Mouse (Mus musculus) hindbrain, embryonic 11.5 days (tissue): ENCODE measurements at regions not wholly inside any gene's neighbourhood (a gene's known extent, or its start where the extent isn't known, plus 50 kb on each side); places are given as distances from the start of the nearest gene placed in this dataset.

ENCODE experiments used
- ATAC-seq: fragments of 200-750 bp; cut with Nextera tagmentation; 2 replicates; pipeline ENCODE4 v1.8.0; 2017; ENCODE audit warnings: mild to moderate bottlenecking, moderate TSS enrichment, moderate library complexity; ENCODE audit not compliant: low FRiP score
- DNase-seq: peaks from one replicate; pipeline ENCODE4 v3.0.0-alpha.2; 2015; ENCODE audit warnings: low spot score
- H3K27ac ChIP-seq: fragments of 300-500 bp; sonication (generic); 2 replicates; pipeline ENCODE4 v1.5.1; 2014; ENCODE audit warnings: mild to moderate bottlenecking, low read depth, low read length
- H3K27me3 ChIP-seq: fragments of 300-500 bp; sonication (generic); 2 replicates; pipeline ENCODE4 v1.6.1; 2014; ENCODE audit warnings: mild to moderate bottlenecking, low read length, moderate library complexity, mixed read lengths; ENCODE audit not compliant: control insufficient read depth, insufficient read depth
- H3K36me3 ChIP-seq: fragments of 300-500 bp; sonication (generic); 2 replicates; pipeline ENCODE4 v1.6.1; 2014; ENCODE audit warnings: mild to moderate bottlenecking, low read length, moderate library complexity, mixed read lengths; ENCODE audit not compliant: control insufficient read depth, insufficient read depth
- H3K4me1 ChIP-seq: fragments of 300-500 bp; sonication (generic); replicated peaks from 2 replicates; pipeline ENCODE4 v1.6.1; 2014; ENCODE audit warnings: low read length, mixed read lengths; ENCODE audit not compliant: control insufficient read depth, insufficient read depth
- H3K4me2 ChIP-seq: fragments of 300-500 bp; sonication (generic); replicated peaks from 2 replicates; pipeline ENCODE4 v1.6.1; 2014; ENCODE audit warnings: mild to moderate bottlenecking, low read depth, low read length
- H3K4me3 ChIP-seq: fragments of 300-500 bp; sonication (generic); 2 replicates; pipeline ENCODE4 v1.5.1; 2014; ENCODE audit warnings: low read depth, low read length
- H3K9ac ChIP-seq: fragments of 300-500 bp; sonication (generic); 2 replicates; pipeline ENCODE4 v1.6.1; 2014; ENCODE audit warnings: low read depth, low read length
- H3K9me3 ChIP-seq: fragments of 300-500 bp; sonication (generic); 2 replicates; pipeline ENCODE4 v1.6.1; 2016; ENCODE audit warnings: low read length; ENCODE audit not compliant: control insufficient read depth
- WGBS: fragments of 180-500 bp; shearing (Covaris S2); extraction: QIAGEN DNeasy Blood & Tissue Kit; methylation state at CpG from one replicate; pipeline ENCODE4 v1.1.7; 2014; 5-methylcytosine and 5-hydroxymethylcytosine counted together

GRCm38 (mm10) chr8:87209295-87209694, 263.1 kb downstream of the Cbln1 start:
- Histone ChIP-seq H3K9ac (no peak overlapping the region), H3K36me3 (no peaks in the 10 kb centered on the region), H3K27me3 (no peaks in the 10 kb centered on the region), H3K9me3 (no peaks in the 10 kb centered on the region), H3K4me2 (no peak overlapping the region), H3K4me3 (no peak overlapping the region), H3K27ac (no peak overlapping the region), H3K4me1 (no peaks in the 10 kb centered on the region)
- DNase-seq (no peak), ATAC-seq (no peak)
- 86% methylated on average over 1 of the region's 1 CpGs for WGBS

- no peak overlapping the region for H3K9ac ChIP-seq
- no peaks in the 10 kb centered on the region for H3K4me1 ChIP-seq
- no peaks in the 10 kb centered on the region for H3K27me3 ChIP-seq
- no peak overlapping the region for H3K4me3 ChIP-seq
- H3K36me3 ChIP-seq: no peaks in the 10 kb centered on the region
- no peaks in the 10 kb centered on the region for H3K9me3 ChIP-seq
- no peak for DNase-seq
- no peak overlapping the region for H3K4me2 ChIP-seq
- no peak overlapping the region for H3K27ac ChIP-seq
- no peak for ATAC-seq
Observed at GRCm38 (mm10) chr8:87208036-87208435, 264.4 kb downstream of the Cbln1 start.

- DNase-seq (no peak), ATAC-seq (no peak)
- H3K36me3 ChIP-seq: no peaks in the 10 kb centered on the region
- H3K27ac ChIP-seq: no peak overlapping the region
- no peaks in the 10 kb centered on the region for H3K9me3 ChIP-seq
- 89% methylated on average over 7 of the region's 7 CpGs for WGBS
- no peaks in the 10 kb centered on the region for H3K27me3 ChIP-seq
- no peaks in the 10 kb centered on the region; the same call in 1 of the 2 replicates for H3K4me1 ChIP-seq
- H3K4me2 ChIP-seq: no peak overlapping the region
- H3K4me3 ChIP-seq: no peak overlapping the region
- no peak overlapping the region for H3K9ac ChIP-seq
Observed at GRCm38 (mm10) chr8:87202639-87203160, 269.7 kb downstream of the Cbln1 start.

GRCm38 (mm10) chr8:87199461-87200131, 272.8 kb downstream of the Cbln1 start:
- H3K4me1 ChIP-seq: no peaks in the 10 kb centered on the region; the same call in 1 of the 2 replicates
- WGBS: 1% methylated on average over 8 of the region's 8 CpGs
- no peaks in the 10 kb centered on the region for H3K27me3 ChIP-seq
- H3K4me2 ChIP-seq: no peak overlapping the region; the same call in 1 of the 2 replicates
- no peaks in the 10 kb centered on the region for H3K9me3 ChIP-seq
- H3K9ac ChIP-seq: no peak overlapping the region
- H3K27ac ChIP-seq: peak overlapping the region; percentile 53
- peak; percentile 74 for ATAC-seq
- peak; percentile 55 for DNase-seq
- H3K36me3 ChIP-seq: no peaks in the 10 kb centered on the region
- H3K4me3 ChIP-seq: no peak overlapping the region

GRCm38 (mm10) chr8:87197867-87198536, 274.4 kb downstream of the Cbln1 start:
- DNase-seq: no peak
- H3K27ac ChIP-seq: no peak overlapping the region
- no peaks in the 10 kb centered on the region for H3K9me3 ChIP-seq
- WGBS: 70% methylated on average over 8 of the region's 8 CpGs
- H3K4me3 ChIP-seq: no peak overlapping the region
- H3K9ac ChIP-seq: no peak overlapping the region
- H3K4me1 ChIP-seq: no peaks in the 10 kb centered on the region; the same call in 1 of the 2 replicates
- H3K27me3 ChIP-seq: no peaks in the 10 kb centered on the region
- no peak for ATAC-seq
- no peaks in the 10 kb centered on the region for H3K36me3 ChIP-seq
- H3K4me2 ChIP-seq: no peak overlapping the region

- Histone ChIP-seq H3K4me1 (no peaks in the 10 kb centered on the region; the same call in 1 of the 2 replicates), H3K27ac (no peak overlapping the region), H3K36me3 (no peaks in the 10 kb centered on the region), H3K9me3 (no peaks in the 10 kb centered on the region), H3K4me2 (no peak overlapping the region), H3K9ac (no peak overlapping the region), H3K4me3 (no peak overlapping the region), H3K27me3 (no peaks in the 10 kb centered on the region)
- 72% methylated on average over 5 of the region's 5 CpGs for WGBS
- ATAC-seq: no peak
- DNase-seq: no peak
Observed at GRCm38 (mm10) chr8:87197000-87197399, 275.4 kb downstream of the Cbln1 start.

- no peak for ATAC-seq
Observed at GRCm38 (mm10) chr8:87196050-87196449, 276.4 kb downstream of the Cbln1 start.

GRCm38 (mm10) chr8:87189791-87190385, 282.5 kb downstream of the Cbln1 start:
- no peaks in the 10 kb centered on the region for H3K9me3 ChIP-seq
- H3K27me3 ChIP-seq: no peaks in the 10 kb centered on the region
- H3K4me1 ChIP-seq: no peaks in the 10 kb centered on the region
- H3K9ac ChIP-seq: no peak overlapping the region
- 83% methylated on average over 13 of the region's 13 CpGs for WGBS
- no peak overlapping the region for H3K27ac ChIP-seq
- no peak overlapping the region for H3K4me3 ChIP-seq
- DNase-seq (no peak), ATAC-seq (no peak)
- no peak overlapping the region for H3K4me2 ChIP-seq
- H3K36me3 ChIP-seq: no peaks in the 10 kb centered on the region

More at GRCm38 (mm10) chr8:87196050-87196449, 276.4 kb downstream of the Cbln1 start:
- Histone ChIP-seq H3K4me2 (no peak overlapping the region), H3K36me3 (no peaks in the 10 kb centered on the region), H3K9me3 (no peaks in the 10 kb centered on the region), H3K4me3 (no peak overlapping the region), H3K27me3 (no peaks in the 10 kb centered on the region), H3K4me1 (no peaks in the 10 kb centered on the region; the same call in 1 of the 2 replicates), H3K9ac (no peak overlapping the region), H3K27ac (no peak overlapping the region)
- 75% methylated on average over 5 of the region's 5 CpGs for WGBS
- no peak for DNase-seq
